Mouse (Mus musculus) layer of hippocampus, adult 2 months (tissue): Measurements from ENCODE around the gene Cdh13. TPM values are rescaled to one million over a fixed set of nuclear protein-coding genes. Genes with fewer than 3 reads are reported as not detected.

ENCODE experiments used
- DNase-seq, 2 experiments: peaks; one replicate each; pipeline ENCODE4 v3.0.0; 2022; ENCODE audit warnings: low spot score in 2 of 2
- H3K27ac ChIP-seq: fragments of 200-600 bp; 2 replicates; pipeline ENCODE4 v1.8.1; 2022
- H3K4me3 ChIP-seq: fragments of 200-600 bp; 2 replicates; pipeline ENCODE4 v1.8.1; 2022; ENCODE audit warnings: mild to moderate bottlenecking
- CTCF ChIP-seq: fragments of 200-600 bp; conservative IDR thresholded peaks from 2 replicates; pipeline ENCODE4 v1.8.1; 2022; ENCODE audit warnings: antibody characterized with exemption, mild to moderate bottlenecking, moderate library complexity
- total RNA-seq, 2 experiments: library from RNA; stranded (reverse); gene quantifications; 2 replicates each; pipeline ENCODE4 v1.2.3; 2021

Gene Cdh13
- total RNA-seq, 2 experiments from 2014 or later, result 39.3 to 39.9 TPM

GRCm38 (mm10) chr8:118376791-118377190, 93.3 kb downstream of the Cdh13 start:
- Histone ChIP-seq H3K4me3 (no peak overlapping the region), H3K27ac (0 out of 2 replicates have a peak overlapping the region, but pooled peaks have one; percentile 5)
- peak in 1 of 2 experiments; percentile 23 for DNase-seq
- TF ChIP-seq CTCF, result no peak

- no peak overlapping the region for H3K27ac ChIP-seq
- H3K4me3 ChIP-seq, result no peak overlapping the region
- no peak for DNase-seq
- no peak for TF ChIP-seq CTCF
These were observed 95.5 kb downstream of the Cdh13 start for GRCm38 (mm10) chr8:118378985-118379384.

- peak in 1 of 2 experiments; percentile 34 for DNase-seq
- Histone ChIP-seq H3K27ac (peak overlapping the region; percentile 33; the same call in 1 of the 2 replicates), H3K4me3 (no peak overlapping the region)
- TF ChIP-seq CTCF, result no peak
These were observed 96.1 kb downstream of the Cdh13 start for GRCm38 (mm10) chr8:118379657-118380056.

- H3K27ac ChIP-seq, result peak overlapping the region; percentile 33; the same call in 1 of the 2 replicates
- no peak for TF ChIP-seq CTCF
- no peak overlapping the region for H3K4me3 ChIP-seq
These were observed 96.5 kb downstream of the Cdh13 start for GRCm38 (mm10) chr8:118380058-118380457.

GRCm38 (mm10) chr8:118380782-118381181, 97.2 kb downstream of the Cdh13 start:
- H3K4me3 ChIP-seq, result no peak overlapping the region
- TF ChIP-seq CTCF, result no peak
- no peak for DNase-seq
- no peak overlapping the region for H3K27ac ChIP-seq

More at GRCm38 (mm10) chr8:118380058-118380457, 96.5 kb downstream of the Cdh13 start:
- DNase-seq, result no peak

GRCm38 (mm10) chr8:118381641-118382040, 98.1 kb downstream of the Cdh13 start:
- H3K4me3 ChIP-seq, result no peak overlapping the region
- H3K27ac ChIP-seq, result no peak overlapping the region
- DNase-seq, result no peak
- TF ChIP-seq CTCF, result no peak

GRCm38 (mm10) chr8:118384314-118384713, 100.8 kb downstream of the Cdh13 start:
- no peak for TF ChIP-seq CTCF
- DNase-seq, result no peak
- Histone ChIP-seq H3K4me3 (no peak overlapping the region), H3K27ac (no peak overlapping the region)

- no peak overlapping the region for H3K27ac ChIP-seq
- no peak for TF ChIP-seq CTCF
These were observed 105.9 kb downstream of the Cdh13 start for GRCm38 (mm10) chr8:118389456-118389855.

GRCm38 (mm10) chr8:118393909-118394650, 110.5 kb downstream of the Cdh13 start:
- TF ChIP-seq CTCF, result no peak
- no peak for DNase-seq
- H3K4me3 ChIP-seq, result no peak overlapping the region

More at GRCm38 (mm10) chr8:118389456-118389855, 105.9 kb downstream of the Cdh13 start:
- H3K4me3 ChIP-seq, result no peak overlapping the region
- DNase-seq, result no peak

GRCm38 (mm10) chr8:118395178-118395577, 111.6 kb downstream of the Cdh13 start:
- no peak overlapping the region for H3K27ac ChIP-seq
- no peak for TF ChIP-seq CTCF
- H3K4me3 ChIP-seq, result no peak overlapping the region
- no peak for DNase-seq

More at GRCm38 (mm10) chr8:118393909-118394650, 110.5 kb downstream of the Cdh13 start:
- no peak overlapping the region for H3K27ac ChIP-seq

- Histone ChIP-seq H3K27ac (no peak overlapping the region), H3K4me3 (no peak overlapping the region)
- no peak for DNase-seq
- TF ChIP-seq CTCF, result no peak
These were observed 121.3 kb downstream of the Cdh13 start for GRCm38 (mm10) chr8:118404836-118405235.

- H3K27ac ChIP-seq, result no peak overlapping the region
- TF ChIP-seq CTCF, result no peak
- no peak overlapping the region for H3K4me3 ChIP-seq
- DNase-seq, result no peak
These were observed 123.8 kb downstream of the Cdh13 start for GRCm38 (mm10) chr8:118407322-118407721.

GRCm38 (mm10) chr8:118409396-118409795, 125.9 kb downstream of the Cdh13 start:
- Histone ChIP-seq H3K27ac (no peak overlapping the region), H3K4me3 (no peak overlapping the region)
- TF ChIP-seq CTCF, result no peak
- DNase-seq, result no peak
